ENCODE assay signal across 13 mouse cellular contexts in the genomic region with DNA sequence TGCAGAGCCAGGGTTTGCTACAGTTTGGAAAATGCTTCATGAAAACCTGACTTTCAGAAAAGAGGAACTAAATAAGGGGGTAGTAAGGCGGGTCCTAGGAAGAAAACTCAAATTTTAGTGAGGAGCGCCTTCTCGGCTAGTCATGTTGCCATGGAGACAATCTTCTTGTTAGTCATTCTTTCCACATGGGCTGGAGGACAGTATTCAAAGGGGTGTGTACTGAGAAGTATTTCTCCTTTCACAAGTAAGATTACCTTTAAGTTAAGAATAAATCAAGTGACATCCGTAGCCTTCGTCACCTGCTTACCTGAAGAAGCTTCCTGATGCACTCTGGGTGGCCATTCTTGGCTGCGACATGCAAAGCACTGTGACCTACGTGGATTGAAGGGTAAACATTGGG. TPM values are rescaled to one million over a fixed set of nuclear protein-coding genes. Genes with fewer than 3 reads are reported as not detected.
DNase-seq lines count a peak whose midpoint lies in the region; ATAC-seq and TF ChIP-seq lines count a peak whose summit lies in the region.
"Had no signal": no experiment of that assay in that cellular context is flagged by ENCODE, and none has a peak within 500 bp of the region (broad histone marks: within the 10 kb centered on the region; RNA-seq: fewer than 3 reads in every experiment).

No protein-coding gene starts in this region.

- WGBS in lung, embryonic 15.5 days: 33% methylated on average over 7 of the region's 7 CpGs

- H3K9ac ChIP-seq in lung, embryonic 15.5 days: no peak overlapping the region

- H3K9me3 ChIP-seq in lung, embryonic 15.5 days: no peaks in the 10 kb centered on the region

- ATAC-seq in lung, embryonic 15.5 days (ENCODE audit: borderline replicate concordance, extremely low read depth, low FRiP score, low TSS enrichment): peak; percentile 49; the same call in 1 of the 2 replicates
- ATAC-seq: midbrain, embryonic 16.5 days had no signal

- H3K4me2 ChIP-seq in lung, embryonic 15.5 days: peak overlapping the region; percentile 27

- peaks cover 41% of the 10 kb centered on the region for H3K4me1 ChIP-seq in lung, embryonic 15.5 days
- H3K4me1 ChIP-seq in embryonic fibroblast, embryonic 13.5 days (ENCODE audit: control insufficient read depth, insufficient read depth, low read length): peaks cover 18% of the 10 kb centered on the region

- DNase-seq in embryo, embryonic 10 days (ENCODE audit: low spot score): peak; percentile 49
- DNase-seq in embryo, embryonic 9.5 days (ENCODE audit: extremely low spot score): no peak
- no peak for DNase-seq in lung, postnatal 14 days
- peak; percentile 50 for DNase-seq in splenic B cell, adult 2 months (ENCODE audit: low read depth, low spot score)
- DNase-seq in layer of hippocampus, postnatal 36 days: no peak
- DNase-seq in kidney, adult 11 months: no peak
- DNase-seq: adrenal gland, postnatal 36 days; kidney, adult 18-20 months; thymus, postnatal 4 days had no signal

- no peaks in the 10 kb centered on the region for H3K27me3 ChIP-seq in lung, embryonic 15.5 days
- H3K27me3 ChIP-seq in splenic B cell, adult 2 months (ENCODE audit: control insufficient read depth, insufficient read depth, low read length, poor library complexity, severe bottlenecking): no peaks in the 10 kb centered on the region

- TF ChIP-seq POLR2A in embryonic fibroblast, embryonic 13.5 days (IDR thresholded peaks at IDR 0.05; ENCODE audit: low read depth, low read length): no peak

- no peak overlapping the region for H3K4me3 ChIP-seq in lung, embryonic 15.5 days
- no peak overlapping the region for H3K4me3 ChIP-seq in embryonic fibroblast, embryonic 13.5 days (ENCODE audit: insufficient read depth, low read length)

- no peak for TF ChIP-seq CTCF in embryonic fibroblast, embryonic 13.5 days (IDR thresholded peaks at IDR 0.05; ENCODE audit: borderline replicate concordance, insufficient read depth, low read length)

- H3K27ac ChIP-seq in lung, embryonic 15.5 days: peak overlapping the region; percentile 44
- H3K27ac ChIP-seq in embryonic fibroblast, embryonic 13.5 days (ENCODE audit: insufficient read depth, low read length): peak overlapping the region; percentile 33; the same call in 1 of the 2 replicates

- H3K36me3 ChIP-seq in lung, embryonic 15.5 days: peaks cover 12% of the 10 kb centered on the region
- H3K36me3 ChIP-seq in splenic B cell, adult 2 months (ENCODE audit: control insufficient read depth, insufficient read depth, low read length, poor library complexity, severe bottlenecking): no peaks in the 10 kb centered on the region

RNA-seq across cellular contexts. Expression of gene Ttc23l, which starts 40.9 kb away (rescaled TPM):
- polyA plus RNA-seq in lung, embryonic 15.5 days (2015; fragmentation: Nextera tagmentation; extraction: Ambion mirVana): not detected in 2 replicates
- polyA plus RNA-seq in embryonic fibroblast, embryonic 13.5 days (2011; ENCODE audit: insufficient read length, low read depth, missing spikeins): not detected in 2 replicates
- total RNA-seq in layer of hippocampus, postnatal 36 days (2021): not detected
- total RNA-seq: adrenal gland, postnatal 36 days; left cerebral cortex, postnatal 14 days had no signal

Comparison
In these comparisons a context has a peak if more than half of its experiments do, and no peak if none do; other contexts are left out.
1. DNase-seq: peak in embryo, embryonic 10 days (single experiment) and splenic B cell, adult 2 months (single experiment); none in embryo, embryonic 9.5 days (single experiment), lung, postnatal 14 days (single experiment), layer of hippocampus, postnatal 36 days (0 of 2) and kidney, adult 11 months (single experiment).